Mouse (Mus musculus) stomach, postnatal 0 days (tissue): Measurements from ENCODE around the gene Phkg2. TPM values are rescaled to one million over a fixed set of nuclear protein-coding genes. Genes with fewer than 3 reads are reported as not detected.

Source experiments
- ATAC-seq: fragments of 200-750 bp; cut with Nextera tagmentation; 2 replicates; pipeline ENCODE4 v1.8.0; 2017; ENCODE audit not compliant: low FRiP score, low TSS enrichment
- DNase-seq: peaks from one replicate; pipeline ENCODE4 v3.0.0-alpha.2; 2016; ENCODE audit warnings: low spot score
- H3K27ac ChIP-seq: fragments of 300-500 bp; sonication (generic); replicated peaks from 2 replicates; pipeline ENCODE4 v1.5.1; 2014; ENCODE audit warnings: mild to moderate bottlenecking, control low read depth
- H3K27me3 ChIP-seq: fragments of 300-500 bp; sonication (generic); 2 replicates; pipeline ENCODE4 v1.6.1; 2014; ENCODE audit warnings: low read length; ENCODE audit not compliant: control insufficient read depth, insufficient read depth
- H3K36me3 ChIP-seq: fragments of 300-500 bp; sonication (generic); 2 replicates; pipeline ENCODE4 v1.6.1; 2014; ENCODE audit warnings: low read length, mixed read lengths; ENCODE audit not compliant: control insufficient read depth, insufficient read depth
- H3K4me1 ChIP-seq: fragments of 300-500 bp; sonication (generic); replicated peaks from 2 replicates; pipeline ENCODE4 v1.6.1; 2014; ENCODE audit warnings: antibody characterized with exemption; ENCODE audit not compliant: control insufficient read depth, insufficient read depth
- H3K4me2 ChIP-seq: fragments of 300-500 bp; sonication (generic); replicated peaks from 2 replicates; pipeline ENCODE4 v1.6.1; 2014; ENCODE audit warnings: low read depth, mild to moderate bottlenecking, control low read depth, moderate library complexity
- H3K4me3 ChIP-seq: fragments of 300-500 bp; sonication (generic); 2 replicates; pipeline ENCODE4 v1.5.1; 2014; ENCODE audit warnings: low read depth, low read length, control low read depth
- H3K9ac ChIP-seq: fragments of 300-500 bp; sonication (generic); 2 replicates; pipeline ENCODE4 v1.6.1; 2014; ENCODE audit warnings: mild to moderate bottlenecking, low read length, control low read depth, mixed read lengths
- H3K9me3 ChIP-seq: fragments of 300-500 bp; sonication (generic); 2 replicates; pipeline ENCODE4 v1.6.1; 2016; ENCODE audit warnings: low read length; ENCODE audit not compliant: control insufficient read depth
- CTCF ChIP-seq: IDR thresholded peaks from 2 replicates; pipeline ENCODE4 v1.5.1; 2016; ENCODE audit warnings: antibody characterized with exemption, low read depth, mild to moderate bottlenecking, moderate library complexity
- EP300 ChIP-seq: optimal IDR thresholded peaks from 2 replicates; pipeline ENCODE3; 2016; ENCODE audit warnings: antibody characterized with exemption
- WGBS: fragments of 180-500 bp; shearing (Covaris S2); extraction: QIAGEN DNeasy Blood & Tissue Kit; methylation state at CpG from one replicate; pipeline ENCODE4 v1.1.7; 2014; 5-methylcytosine and 5-hydroxymethylcytosine counted together
- polyA plus RNA-seq: library from polyadenylated mRNA; unstranded; fragments of >200 nt; fragmentation: Nextera tagmentation; extraction: Ambion mirVana; gene quantifications from 2 replicates; pipeline ENCODE4 v1.2.1, GENCODE M21; 2015

Phkg2 gene
- polyA plus RNA-seq: 22.6 and 24.3 TPM in 2 replicates

- H3K27me3 ChIP-seq: no peaks in the 10 kb centered on the region
- peak within 1 kb of the TSS; percentile 78 for H3K9ac ChIP-seq
- peak within 1 kb of the TSS; percentile 71 for H3K4me3 ChIP-seq
- H3K4me1 ChIP-seq: no peaks in the 10 kb centered on the region
- no peaks in the 10 kb centered on the region for H3K9me3 ChIP-seq
- TF ChIP-seq EP300 (no peak), CTCF (0 out of 2 replicates have a peak, but pooled peaks have one; percentile 3)
- DNase-seq: peak; percentile 92
- H3K27ac ChIP-seq: peak within 1 kb of the TSS; percentile 71
- H3K36me3 ChIP-seq: peaks cover 4% of the 10 kb centered on the region; the same call in 1 of the 2 replicates
- peak within 1 kb of the TSS; percentile 95 for H3K4me2 ChIP-seq
- WGBS: under 1% methylated on average over 17 of the region's 17 CpGs
- ATAC-seq: peak; percentile 99
These were observed at the start of gene Phkg2 for GRCm38 (mm10) chr7:127572895-127573471. TSS of gene Phkg2 (plus strand) at chr7:127573340.

- no peak for DNase-seq
- Histone ChIP-seq H3K9me3 (no peaks in the 10 kb centered on the region), H3K27ac (no peak overlapping the region), H3K4me3 (no peak overlapping the region), H3K4me1 (no peaks in the 10 kb centered on the region), H3K4me2 (no peak overlapping the region), H3K9ac (no peak overlapping the region), H3K36me3 (peaks cover 53% of the 10 kb centered on the region), H3K27me3 (no peaks in the 10 kb centered on the region)
- WGBS: 80% methylated on average over 3 of the region's 3 CpGs
- no peak for ATAC-seq
- TF ChIP-seq EP300: no peak
- TF ChIP-seq CTCF: no peak
These were observed 31.5 kb upstream of the Phkg2 start for GRCm38 (mm10) chr7:127541671-127542070.

GRCm38 (mm10) chr7:127549116-127549835, 23.9 kb upstream of the Phkg2 start:
- peaks cover 26% of the 10 kb centered on the region for H3K36me3 ChIP-seq
- 88% methylated on average over 15 of the region's 15 CpGs for WGBS
- no peak overlapping the region for H3K27ac ChIP-seq
- TF ChIP-seq EP300 (no peak), CTCF (no peak)
- H3K4me3 ChIP-seq: no peak overlapping the region
- H3K9ac ChIP-seq: no peak overlapping the region
- no peak for DNase-seq
- no peak for ATAC-seq
- no peak overlapping the region for H3K4me2 ChIP-seq
- H3K27me3 ChIP-seq: no peaks in the 10 kb centered on the region
- no peaks in the 10 kb centered on the region for H3K9me3 ChIP-seq
- no peaks in the 10 kb centered on the region for H3K4me1 ChIP-seq

- H3K4me2 ChIP-seq: no peak overlapping the region
- no peaks in the 10 kb centered on the region for H3K9me3 ChIP-seq
- DNase-seq: no peak
- no peaks in the 10 kb centered on the region for H3K4me1 ChIP-seq
- H3K27me3 ChIP-seq: no peaks in the 10 kb centered on the region
- H3K9ac ChIP-seq: no peak overlapping the region
- H3K4me3 ChIP-seq: no peak overlapping the region
- no peak for ATAC-seq
- 91% methylated on average over 8 of the region's 8 CpGs for WGBS
- TF ChIP-seq CTCF: no peak
- no peak for TF ChIP-seq EP300
- H3K36me3 ChIP-seq: peaks cover 24% of the 10 kb centered on the region
- H3K27ac ChIP-seq: no peak overlapping the region
These were observed 21.6 kb upstream of the Phkg2 start for GRCm38 (mm10) chr7:127551558-127551957.

GRCm38 (mm10) chr7:127560580-127560979, 12.6 kb upstream of the Phkg2 start:
- H3K36me3 ChIP-seq: peaks cover 35% of the 10 kb centered on the region
- no peak overlapping the region for H3K9ac ChIP-seq
- no peaks in the 10 kb centered on the region for H3K27me3 ChIP-seq
- H3K4me1 ChIP-seq: no peaks in the 10 kb centered on the region
- no peak for DNase-seq
- H3K9me3 ChIP-seq: no peaks in the 10 kb centered on the region
- ATAC-seq: 0 out of 2 replicates have a peak, but pooled peaks have one; percentile 14
- no peak overlapping the region for H3K4me2 ChIP-seq
- TF ChIP-seq CTCF (no peak), EP300 (no peak)
- no peak overlapping the region for H3K27ac ChIP-seq
- 98% methylated on average over 11 of the region's 11 CpGs for WGBS
- H3K4me3 ChIP-seq: no peak overlapping the region

GRCm38 (mm10) chr7:127561340-127561858, 11.7 kb upstream of the Phkg2 start, which contains the start of gene Tmem265:
TSS of gene Tmem265 (plus strand) at chr7:127561390.
- ATAC-seq: 0 out of 2 replicates have a peak, but pooled peaks have one; percentile 25
- Histone ChIP-seq H3K9me3 (no peaks in the 10 kb centered on the region), H3K4me1 (no peaks in the 10 kb centered on the region), H3K27ac (no peak within 1 kb of the TSS; the same call in 1 of the 2 replicates), H3K9ac (no peak within 1 kb of the TSS), H3K36me3 (peaks cover 29% of the 10 kb centered on the region), H3K27me3 (no peaks in the 10 kb centered on the region), H3K4me3 (no peak within 1 kb of the TSS), H3K4me2 (no peak within 1 kb of the TSS)
- no peak for DNase-seq
- TF ChIP-seq EP300: no peak
- TF ChIP-seq CTCF: no peak
- 76% methylated on average over 5 of the region's 5 CpGs for WGBS
